Mouse (Mus musculus): ENCODE data around the gene Insr. TPM values are rescaled to one million over a fixed set of nuclear protein-coding genes. Genes with fewer than 3 reads are reported as not detected.

The Insr gene
- total and polyA plus RNA-seq, 2 experiments from 2014 or later = 51.4 to 125 TPM

GRCm38 (mm10) chr8:3216541-3217092 is 62.8 kb downstream of the Insr start:
- Histone ChIP-seq H3K4me1 (ENCODE audit: control insufficient read depth, insufficient read depth) (peaks cover 37% of the 10 kb centered on the region), H3K9ac (replicated peaks; ENCODE audit: low read depth, low read length) (no peak overlapping the region), H3K27ac (ENCODE audit: low read depth) (peak overlapping the region; percentile 39; the same call in 1 of the 2 replicates), H3K9me3 (replicated peaks; ENCODE audit: control insufficient read depth, low read length) (no peaks in the 10 kb centered on the region), H3K4me2 (ENCODE audit: low read depth, low read length) (no peak overlapping the region), H3K36me3 (replicated peaks; ENCODE audit: control insufficient read depth, insufficient read depth, low read length) (no peaks in the 10 kb centered on the region), H3K27me3 (ENCODE audit: control insufficient read depth, insufficient read depth, low read length) (no peaks in the 10 kb centered on the region), H3K4me3 (ENCODE audit: low read depth, low read length) (no peak overlapping the region)
- DNase-seq (ENCODE audit: low spot score) = no peak
- WGBS = 62% methylated on average over 4 of the region's 4 CpGs
- ATAC-seq (ENCODE audit: insufficient read depth, low read depth) = no peak
- TF ChIP-seq CTCF (IDR thresholded peaks at IDR 0.05; ENCODE audit: low read depth) (no peak), EP300 (IDR thresholded peaks at IDR 0.05; ENCODE audit: low read depth) (no peak)

GRCm38 (mm10) chr8:3215561-3215960 is 63.9 kb downstream of the Insr start:
- peak; percentile 55 for DNase-seq (ENCODE audit: low spot score)
- TF ChIP-seq CTCF (IDR thresholded peaks at IDR 0.05; ENCODE audit: low read depth) (no peak), EP300 (IDR thresholded peaks at IDR 0.05; ENCODE audit: low read depth) (peak; percentile 44; the same call in 1 of the 2 replicates)
- H3K36me3 ChIP-seq (replicated peaks; ENCODE audit: control insufficient read depth, insufficient read depth, low read length) = 0 out of 2 replicates have a peak, but pooled peaks cover 2% of the 10 kb centered on the region
- H3K4me2 ChIP-seq (ENCODE audit: low read depth, low read length) = no peak overlapping the region
- H3K4me1 ChIP-seq (ENCODE audit: control insufficient read depth, insufficient read depth) = peaks cover 36% of the 10 kb centered on the region
- no peak overlapping the region for H3K4me3 ChIP-seq (ENCODE audit: low read depth, low read length)
- no peak overlapping the region for H3K9ac ChIP-seq (replicated peaks; ENCODE audit: low read depth, low read length)
- no peaks in the 10 kb centered on the region for H3K27me3 ChIP-seq (ENCODE audit: control insufficient read depth, insufficient read depth, low read length)
- peak overlapping the region; percentile 62 for H3K27ac ChIP-seq (ENCODE audit: low read depth)
- peak; percentile 69 for ATAC-seq (ENCODE audit: insufficient read depth, low read depth)
- no peaks in the 10 kb centered on the region for H3K9me3 ChIP-seq (replicated peaks; ENCODE audit: control insufficient read depth, low read length)

- no peaks in the 10 kb centered on the region for H3K27me3 ChIP-seq (ENCODE audit: control insufficient read depth, insufficient read depth, low read length)
- WGBS = 91% methylated on average over 1 of the region's 1 CpGs
- no peaks in the 10 kb centered on the region for H3K9me3 ChIP-seq (replicated peaks; ENCODE audit: control insufficient read depth, low read length)
- peaks cover 32% of the 10 kb centered on the region for H3K4me1 ChIP-seq (ENCODE audit: control insufficient read depth, insufficient read depth)
- no peak overlapping the region for H3K9ac ChIP-seq (replicated peaks; ENCODE audit: low read depth, low read length)
- 0 out of 2 replicates have a peak overlapping the region, but pooled peaks have one; percentile 62 for H3K27ac ChIP-seq (ENCODE audit: low read depth)
- no peak for ATAC-seq (ENCODE audit: insufficient read depth, low read depth)
- no peak for TF ChIP-seq EP300 (IDR thresholded peaks at IDR 0.05; ENCODE audit: low read depth)
- TF ChIP-seq CTCF (IDR thresholded peaks at IDR 0.05; ENCODE audit: low read depth) = no peak
- 0 out of 2 replicates have a peak, but pooled peaks cover 12% of the 10 kb centered on the region for H3K36me3 ChIP-seq (replicated peaks; ENCODE audit: control insufficient read depth, insufficient read depth, low read length)
- no peak overlapping the region for H3K4me2 ChIP-seq (ENCODE audit: low read depth, low read length)
- H3K4me3 ChIP-seq (ENCODE audit: low read depth, low read length) = no peak overlapping the region
- no peak for DNase-seq (ENCODE audit: low spot score)
Observed at GRCm38 (mm10) chr8:3214601-3215000, 64.8 kb downstream of the Insr start.

GRCm38 (mm10) chr8:3211456-3211855 is 68.0 kb downstream of the Insr start:
- no peak for ATAC-seq (ENCODE audit: insufficient read depth, low read depth)
- peaks cover 21% of the 10 kb centered on the region; the same call in 1 of the 2 replicates for H3K36me3 ChIP-seq (replicated peaks; ENCODE audit: control insufficient read depth, insufficient read depth, low read length)

GRCm38 (mm10) chr8:3209960-3210359 is 69.5 kb downstream of the Insr start:
- Histone ChIP-seq H3K27ac (ENCODE audit: low read depth) (peak overlapping the region; percentile 13; the same call in 1 of the 2 replicates), H3K4me3 (ENCODE audit: low read depth, low read length) (no peak overlapping the region), H3K4me1 (ENCODE audit: control insufficient read depth, insufficient read depth) (peaks cover 4% of the 10 kb centered on the region), H3K36me3 (replicated peaks; ENCODE audit: control insufficient read depth, insufficient read depth, low read length) (peaks cover 32% of the 10 kb centered on the region), H3K9ac (replicated peaks; ENCODE audit: low read depth, low read length) (no peak overlapping the region), H3K27me3 (ENCODE audit: control insufficient read depth, insufficient read depth, low read length) (no peaks in the 10 kb centered on the region), H3K4me2 (ENCODE audit: low read depth, low read length) (no peak overlapping the region), H3K9me3 (replicated peaks; ENCODE audit: control insufficient read depth, low read length) (no peaks in the 10 kb centered on the region)
- ATAC-seq (ENCODE audit: insufficient read depth, low read depth) = no peak
- TF ChIP-seq EP300 (IDR thresholded peaks at IDR 0.05; ENCODE audit: low read depth) (no peak), CTCF (IDR thresholded peaks at IDR 0.05; ENCODE audit: low read depth) (no peak)
- WGBS = 82% methylated on average over 3 of the region's 3 CpGs
- DNase-seq (ENCODE audit: low spot score) = no peak

More at GRCm38 (mm10) chr8:3211456-3211855, 68.0 kb downstream of the Insr start:
- Histone ChIP-seq H3K4me3 (ENCODE audit: low read depth, low read length) (no peak overlapping the region), H3K27me3 (ENCODE audit: control insufficient read depth, insufficient read depth, low read length) (no peaks in the 10 kb centered on the region), H3K9me3 (replicated peaks; ENCODE audit: control insufficient read depth, low read length) (no peaks in the 10 kb centered on the region), H3K4me1 (ENCODE audit: control insufficient read depth, insufficient read depth) (peaks cover 18% of the 10 kb centered on the region), H3K27ac (ENCODE audit: low read depth) (no peak overlapping the region), H3K4me2 (ENCODE audit: low read depth, low read length) (no peak overlapping the region), H3K9ac (replicated peaks; ENCODE audit: low read depth, low read length) (no peak overlapping the region)
- TF ChIP-seq CTCF (IDR thresholded peaks at IDR 0.05; ENCODE audit: low read depth) (no peak), EP300 (IDR thresholded peaks at IDR 0.05; ENCODE audit: low read depth) (no peak)
- 58% methylated on average over 9 of the region's 9 CpGs for WGBS
- DNase-seq (ENCODE audit: low spot score) = peak; percentile 34

GRCm38 (mm10) chr8:3209268-3209667 is 70.1 kb downstream of the Insr start:
- peak overlapping the region; percentile 13; the same call in 1 of the 2 replicates for H3K27ac ChIP-seq (ENCODE audit: low read depth)
- DNase-seq (ENCODE audit: low spot score) = peak; percentile 63

More at GRCm38 (mm10) chr8:3209268-3209667, 70.1 kb downstream of the Insr start:
- no peak for TF ChIP-seq EP300 (IDR thresholded peaks at IDR 0.05; ENCODE audit: low read depth)
- no peak for TF ChIP-seq CTCF (IDR thresholded peaks at IDR 0.05; ENCODE audit: low read depth)
- no peak overlapping the region for H3K4me3 ChIP-seq (ENCODE audit: low read depth, low read length)
- no peak overlapping the region for H3K4me2 ChIP-seq (ENCODE audit: low read depth, low read length)
- H3K36me3 ChIP-seq (replicated peaks; ENCODE audit: control insufficient read depth, insufficient read depth, low read length) = peaks cover 39% of the 10 kb centered on the region
- H3K9ac ChIP-seq (replicated peaks; ENCODE audit: low read depth, low read length) = no peak overlapping the region
- no peaks in the 10 kb centered on the region for H3K27me3 ChIP-seq (ENCODE audit: control insufficient read depth, insufficient read depth, low read length)
- H3K9me3 ChIP-seq (replicated peaks; ENCODE audit: control insufficient read depth, low read length) = no peaks in the 10 kb centered on the region
- ATAC-seq (ENCODE audit: insufficient read depth, low read depth) = no peak
- WGBS = 26% methylated on average over 3 of the region's 3 CpGs
- no peaks in the 10 kb centered on the region; the same call in 1 of the 2 replicates for H3K4me1 ChIP-seq (ENCODE audit: control insufficient read depth, insufficient read depth)
